Mouse (Mus musculus): ENCODE measurements around the gene Tubb4b.

Tubb4b gene

GRCm38 (mm10) chr2:25225811-25226379, 1.4 kb upstream of the Tubb4b start:
- no peak for DNase-seq (ENCODE audit: low spot score in 2 of 2)

- peak; percentile 93 to 95 for DNase-seq (ENCODE audit: low spot score in 2 of 2)
Observed at GRCm38 (mm10) chr2:25224766-25225752, 557 bp upstream of the Tubb4b start.

GRCm38 (mm10) chr2:25223681-25224491, 616 bp downstream of the Tubb4b start:
- peak; percentile 83 to 86 for DNase-seq (ENCODE audit: low spot score in 2 of 2)

- DNase-seq (ENCODE audit: low spot score in 2 of 2): no peak
Observed at GRCm38 (mm10) chr2:25221331-25221772, 3.1 kb downstream of the Tubb4b start.

- no peak for DNase-seq (ENCODE audit: low spot score in 2 of 2)
Observed at GRCm38 (mm10) chr2:25218445-25218844, 6.1 kb downstream of the Tubb4b start, which contains the start of gene Fam166a. Gene Fam166a, plus strand, starts transcription at chr2:25218745.

- no peak for DNase-seq (ENCODE audit: low spot score in 2 of 2)
Observed at GRCm38 (mm10) chr2:25217666-25218065, 6.8 kb downstream of the Tubb4b start.

- DNase-seq (ENCODE audit: low spot score in 2 of 2): no peak
Observed at GRCm38 (mm10) chr2:25214444-25214843, 10.1 kb downstream of the Tubb4b start, which contains the start of gene Stpg3. Gene Stpg3, minus strand, starts transcription at chr2:25214637.

GRCm38 (mm10) chr2:25213266-25213865, 11.1 kb downstream of the Tubb4b start:
- no peak for DNase-seq (ENCODE audit: low spot score in 2 of 2)

GRCm38 (mm10) chr2:25211121-25211670, 13.3 kb downstream of the Tubb4b start, which contains the start of gene Nelfb:
Gene Nelfb, minus strand, starts transcription at chr2:25211489.
- peak; percentile 87 to 88 for DNase-seq (ENCODE audit: low spot score in 2 of 2)

- DNase-seq (ENCODE audit: low spot score in 2 of 2): no peak
Observed at GRCm38 (mm10) chr2:25210686-25211085, 13.8 kb downstream of the Tubb4b start.

- no peak for DNase-seq (ENCODE audit: low spot score in 2 of 2)
Observed at GRCm38 (mm10) chr2:25207593-25207992, 16.9 kb downstream of the Tubb4b start.

GRCm38 (mm10) chr2:25203631-25204214, 20.8 kb downstream of the Tubb4b start:
- peak in 1 of 2 experiments; percentile 21 for DNase-seq (ENCODE audit: low spot score in 2 of 2)

- no peak for DNase-seq (ENCODE audit: low spot score in 2 of 2)
Observed at GRCm38 (mm10) chr2:25200631-25201030, 23.9 kb downstream of the Tubb4b start.

- DNase-seq (ENCODE audit: low spot score in 2 of 2): no peak
Observed at GRCm38 (mm10) chr2:25197946-25198345, 26.6 kb downstream of the Tubb4b start.

- DNase-seq (ENCODE audit: low spot score in 2 of 2): no peak
Observed at GRCm38 (mm10) chr2:25197191-25197590, 27.3 kb downstream of the Tubb4b start.

GRCm38 (mm10) chr2:25196172-25196954, 28.1 kb downstream of the Tubb4b start, which contains the start of gene Tor4a:
Gene Tor4a, minus strand, starts transcription at chr2:25196886.
- peak; percentile 59 to 76 for DNase-seq (ENCODE audit: low spot score in 2 of 2)

- DNase-seq (ENCODE audit: low spot score in 2 of 2): peak; percentile 62 to 76
Observed at GRCm38 (mm10) chr2:25195211-25196156, 29.0 kb downstream of the Tubb4b start.

- DNase-seq (ENCODE audit: low spot score in 2 of 2): peak in 1 of 2 experiments; percentile 17
Observed at GRCm38 (mm10) chr2:25194486-25195171, 29.9 kb downstream of the Tubb4b start.
